Mouse (Mus musculus) hindbrain, embryonic 12.5 days (tissue): ENCODE results near the gene Olfr822. TPM values are rescaled to one million over a fixed set of nuclear protein-coding genes. Genes with fewer than 3 reads are reported as not detected.
"Not testable (repeated sequence)": the region's sequence is repeated elsewhere in the genome, so short reads cannot be mapped to it uniquely, and the experiment has no call there.

Experiments used
- ATAC-seq: fragments of 200-750 bp; cut with Nextera tagmentation; 2 replicates; pipeline ENCODE4 v1.8.0; 2017; ENCODE audit warnings: moderate TSS enrichment; ENCODE audit not compliant: low FRiP score
- H3K27ac ChIP-seq: fragments of 300-500 bp; sonication (generic); 2 replicates; pipeline ENCODE4 v1.5.1; 2016; ENCODE audit warnings: mild to moderate bottlenecking
- H3K27me3 ChIP-seq: fragments of 300-500 bp; sonication (generic); 2 replicates; pipeline ENCODE4 v1.6.1; 2016; ENCODE audit warnings: mild to moderate bottlenecking
- H3K36me3 ChIP-seq: fragments of 300-500 bp; sonication (generic); 2 replicates; pipeline ENCODE4 v1.6.1; 2016; ENCODE audit warnings: mild to moderate bottlenecking
- H3K4me1 ChIP-seq: fragments of 300-500 bp; sonication (generic); 2 replicates; pipeline ENCODE4 v1.6.1; 2016
- H3K4me2 ChIP-seq: fragments of 300-500 bp; sonication (generic); replicated peaks from 2 replicates; pipeline ENCODE4 v1.6.1; 2016; ENCODE audit warnings: mild to moderate bottlenecking
- H3K4me3 ChIP-seq: fragments of 300-500 bp; sonication (generic); 2 replicates; pipeline ENCODE4 v1.5.1; 2016; ENCODE audit warnings: mild to moderate bottlenecking
- H3K9ac ChIP-seq: fragments of 300-500 bp; sonication (generic); 2 replicates; pipeline ENCODE4 v1.6.1; 2016; ENCODE audit warnings: mild to moderate bottlenecking, moderate library complexity
- H3K9me3 ChIP-seq: fragments of 300-500 bp; sonication (generic); replicated peaks from 2 replicates; pipeline ENCODE4 v1.6.1; 2016; ENCODE audit warnings: mild to moderate bottlenecking
- WGBS: fragments of 180-500 bp; shearing (Covaris S2); methylation state at CpG from one replicate; pipeline ENCODE4 v1.1.7; 2016; 5-methylcytosine and 5-hydroxymethylcytosine counted together
- polyA plus RNA-seq: library from polyadenylated mRNA; unstranded; fragments of >200 nt; fragmentation: Nextera tagmentation; extraction: Ambion mirVana; gene quantifications from 2 replicates; pipeline ENCODE4 v1.2.1, GENCODE M21; 2016

Gene Olfr822
- not detected in 2 replicates for polyA plus RNA-seq

- Histone ChIP-seq H3K27ac (no peak within 1 kb of the TSS), H3K9ac (no peak within 1 kb of the TSS), H3K4me1 (no peaks in the 10 kb centered on the region), H3K4me2 (no peak within 1 kb of the TSS), H3K9me3 (no peaks in the 10 kb centered on the region), H3K27me3 (no peaks in the 10 kb centered on the region), H3K36me3 (no peaks in the 10 kb centered on the region), H3K4me3 (no peak within 1 kb of the TSS)
- no peak for ATAC-seq
Measured at GRCm38 (mm10) chr10:130070910-130071309, at the start of gene Olfr822. Gene Olfr822 (plus strand): TSS chr10:130071210.

- H3K27me3 ChIP-seq = no peaks in the 10 kb centered on the region
- H3K9me3 ChIP-seq = no peaks in the 10 kb centered on the region; the same call in 1 of the 2 replicates
- no peaks in the 10 kb centered on the region for H3K4me1 ChIP-seq
- no peaks in the 10 kb centered on the region for H3K36me3 ChIP-seq
- no peak for ATAC-seq
- H3K9ac ChIP-seq = no peak within 1 kb of the TSS
- H3K4me3 ChIP-seq = no peak within 1 kb of the TSS
- H3K4me2 ChIP-seq = no peak within 1 kb of the TSS
- no peak within 1 kb of the TSS for H3K27ac ChIP-seq
Measured at GRCm38 (mm10) chr10:130030048-130030447, 41.0 kb upstream of the Olfr822 start, which contains the start of gene Olfr821. Gene Olfr821 (plus strand): TSS chr10:130030348.

DNA sequence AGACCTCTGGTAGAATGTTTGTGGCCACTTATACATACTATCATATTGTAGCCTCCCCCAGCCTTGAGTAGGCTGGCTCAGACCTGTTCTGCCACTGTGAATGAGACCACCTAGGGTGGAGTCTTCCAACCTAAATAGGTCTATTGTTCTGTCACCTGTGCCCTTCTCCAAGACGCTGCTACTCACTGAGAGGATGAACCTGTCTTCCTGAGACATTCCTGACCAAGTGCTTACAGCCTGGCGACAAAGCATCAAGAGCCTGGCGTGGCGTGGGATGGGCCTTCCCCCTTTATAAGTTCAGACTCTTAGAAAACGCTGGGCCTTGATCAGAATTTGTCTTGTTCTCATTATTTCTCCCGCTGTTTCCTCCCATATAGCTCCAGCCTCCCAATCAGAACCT, 33.9 kb upstream of the Olfr822 start:
- H3K36me3 ChIP-seq = no peaks in the 10 kb centered on the region
- no peaks in the 10 kb centered on the region for H3K4me1 ChIP-seq
- ATAC-seq = no peak
- H3K27ac ChIP-seq = no peak overlapping the region
- 67% methylated on average over 6 of the region's 6 CpGs for WGBS
- no peak overlapping the region for H3K4me2 ChIP-seq
- no peak overlapping the region for H3K9ac ChIP-seq
- no peak overlapping the region for H3K4me3 ChIP-seq
- no peaks in the 10 kb centered on the region for H3K9me3 ChIP-seq
- no peaks in the 10 kb centered on the region for H3K27me3 ChIP-seq

DNA sequence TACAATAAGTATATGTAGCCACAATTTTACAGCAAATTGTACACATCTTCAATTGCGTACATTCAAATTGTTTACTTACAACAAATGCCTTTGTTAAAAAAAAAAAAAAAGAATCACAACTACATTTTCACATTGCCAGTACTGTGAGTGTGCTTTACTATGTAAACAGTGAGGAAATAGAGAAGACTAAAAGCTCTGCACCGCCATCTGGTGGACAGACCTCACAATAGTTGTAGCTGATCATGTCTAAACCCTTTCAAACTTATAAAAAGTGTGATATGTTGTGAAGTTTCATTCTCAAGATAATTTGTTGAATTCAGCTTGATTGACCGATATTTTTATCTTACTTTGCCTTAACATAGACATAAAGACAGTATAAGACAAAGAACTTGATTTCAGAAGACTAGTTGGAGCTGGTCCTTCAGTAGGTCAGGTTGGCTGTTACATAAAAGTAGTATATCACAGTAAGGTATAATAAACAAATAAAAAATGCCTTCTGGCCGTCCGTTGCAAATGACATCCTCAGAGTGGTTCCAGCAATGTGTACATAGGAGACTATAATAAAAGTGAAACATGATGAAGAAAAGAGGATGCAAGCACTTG, 21.9 kb downstream of the Olfr822 start:
- no peaks in the 10 kb centered on the region for H3K4me1 ChIP-seq
- H3K9me3 ChIP-seq = no peaks in the 10 kb centered on the region
- H3K27ac ChIP-seq = no peak overlapping the region
- H3K27me3 ChIP-seq = no peaks in the 10 kb centered on the region
- ATAC-seq = no peak
- no peaks in the 10 kb centered on the region for H3K36me3 ChIP-seq
- H3K4me2 ChIP-seq = no peak overlapping the region
- no peak overlapping the region for H3K4me3 ChIP-seq
- H3K9ac ChIP-seq = no peak overlapping the region
- 24% methylated on average over 5 of the region's 5 CpGs for WGBS

GRCm38 (mm10) chr10:130096104-130096503, 25.1 kb downstream of the Olfr822 start:
- Histone ChIP-seq H3K36me3 (no peaks in the 10 kb centered on the region), H3K9ac (no peak overlapping the region), H3K27ac (no peak overlapping the region), H3K4me3 (no peak overlapping the region), H3K4me1 (no peaks in the 10 kb centered on the region), H3K9me3 (no peaks in the 10 kb centered on the region), H3K4me2 (no peak overlapping the region), H3K27me3 (no peaks in the 10 kb centered on the region)
- ATAC-seq = no peak

GRCm38 (mm10) chr10:130115283-130115682, 44.3 kb downstream of the Olfr822 start, which contains the start of gene Olfr823:
Gene Olfr823 (minus strand): TSS chr10:130115383.
- not testable (repeated sequence) for H3K4me1 ChIP-seq, H3K27ac ChIP-seq, H3K36me3 ChIP-seq, H3K9ac ChIP-seq, H3K9me3 ChIP-seq, H3K27me3 ChIP-seq, H3K4me2 ChIP-seq, H3K4me3 ChIP-seq, ATAC-seq
- WGBS = 93% methylated on average over 1 of the region's 1 CpGs

DNA sequence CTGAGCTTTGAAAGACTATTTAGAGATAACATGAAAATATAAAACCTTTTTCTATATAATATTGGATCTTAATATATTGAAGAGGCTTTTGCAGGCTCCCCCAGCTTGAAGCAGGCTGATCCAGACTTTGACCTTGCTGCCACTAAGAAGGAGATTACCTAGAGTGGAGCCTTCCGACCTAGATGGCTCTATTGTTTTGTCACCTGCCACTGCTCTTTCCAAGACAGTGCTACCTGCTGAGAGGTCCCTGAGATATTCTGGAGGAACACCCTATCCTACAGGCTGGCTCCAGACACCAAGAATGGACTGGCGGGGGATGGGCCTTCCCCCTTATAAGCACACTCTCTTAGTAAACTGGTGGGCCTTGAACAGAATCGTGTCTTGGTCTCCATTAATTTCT, 45.0 kb downstream of the Olfr822 start:
- H3K27me3 ChIP-seq, H3K4me3 ChIP-seq, H3K27ac ChIP-seq, H3K36me3 ChIP-seq, H3K9me3 ChIP-seq, ATAC-seq, H3K9ac ChIP-seq, H3K4me1 ChIP-seq, H3K4me2 ChIP-seq: not testable (repeated sequence)
- 63% methylated on average over 3 of the region's 3 CpGs for WGBS

Other genes starting within 250 kb of the Olfr822 start
- gene Olfr812, start 225.1 kb upstream of the Olfr822 start, polyA plus RNA-seq = not detected in 2 replicates
- not detected in 2 replicates for gene Olfr813, start 215.8 kb upstream of the Olfr822 start, polyA plus RNA-seq
- gene Olfr814, start 191.4 kb upstream of the Olfr822 start, polyA plus RNA-seq = not detected in 2 replicates
- not detected in 2 replicates for gene Olfr815, start 165.3 kb upstream of the Olfr822 start, polyA plus RNA-seq
- not detected in 2 replicates for gene Olfr816, start 155.6 kb upstream of the Olfr822 start, polyA plus RNA-seq
- gene Olfr818, start 122.1 kb upstream of the Olfr822 start, polyA plus RNA-seq = not detected in 2 replicates
- gene Olfr819, start 103.9 kb upstream of the Olfr822 start, polyA plus RNA-seq = not detected in 2 replicates
- gene Olfr247, start 95.1 kb upstream of the Olfr822 start, polyA plus RNA-seq = not detected in 2 replicates
- not detected in 2 replicates for gene Gm10310, start 86.1 kb upstream of the Olfr822 start, polyA plus RNA-seq
- not detected in 2 replicates for gene Olfr820, start 58.6 kb upstream of the Olfr822 start, polyA plus RNA-seq
- gene Olfr821, start 40.9 kb upstream of the Olfr822 start, polyA plus RNA-seq = not detected in 2 replicates
- not detected in 2 replicates for gene Olfr823, start 44.2 kb downstream of the Olfr822 start, polyA plus RNA-seq
- not detected in 2 replicates for gene Olfr824, start 58.8 kb downstream of the Olfr822 start, polyA plus RNA-seq
- gene Olfr825, start 95.6 kb downstream of the Olfr822 start, polyA plus RNA-seq = not detected in 2 replicates
- not detected in 2 replicates for gene Olfr826, start 113.0 kb downstream of the Olfr822 start, polyA plus RNA-seq
- not detected in 2 replicates for gene Olfr827, start 143.2 kb downstream of the Olfr822 start, polyA plus RNA-seq
- gene Neurod4, start 209.0 kb downstream of the Olfr822 start, polyA plus RNA-seq = 7.8 and 8.6 TPM in 2 replicates